Mouse (Mus musculus): ENCODE measurements around the gene Max.

Max gene

GRCm38 (mm10) chr12:76954698-76955423, 7.1 kb downstream of the Max start:
- DNase-seq: peak; percentile 94 to 95

- DNase-seq: no peak
Observed at GRCm38 (mm10) chr12:76953750-76954363, 8.1 kb downstream of the Max start.

- DNase-seq: no peak
Observed at GRCm38 (mm10) chr12:76950330-76950729, 11.7 kb downstream of the Max start.

GRCm38 (mm10) chr12:76948781-76949180, 13.2 kb downstream of the Max start:
- DNase-seq: no peak

GRCm38 (mm10) chr12:76948185-76948584, 13.8 kb downstream of the Max start:
- DNase-seq: no peak

- DNase-seq: no peak
Observed at GRCm38 (mm10) chr12:76947487-76947886, 14.5 kb downstream of the Max start.

- no peak for DNase-seq
Observed at GRCm38 (mm10) chr12:76943466-76943865, 18.5 kb downstream of the Max start.

- DNase-seq: no peak
Observed at GRCm38 (mm10) chr12:76943046-76943445, 19.0 kb downstream of the Max start.

GRCm38 (mm10) chr12:76942476-76942875, 19.5 kb downstream of the Max start:
- no peak for DNase-seq

- DNase-seq: no peak
Observed at GRCm38 (mm10) chr12:76941524-76941923, 20.5 kb downstream of the Max start.

GRCm38 (mm10) chr12:76938013-76938412, 24.0 kb downstream of the Max start:
- no peak for DNase-seq

GRCm38 (mm10) chr12:76936211-76936610, 25.8 kb downstream of the Max start:
- DNase-seq: peak; percentile 62 to 75

GRCm38 (mm10) chr12:76934438-76934837, 27.6 kb downstream of the Max start:
- no peak for DNase-seq

- no peak for DNase-seq
Observed at GRCm38 (mm10) chr12:76932688-76933060, 29.3 kb downstream of the Max start.

GRCm38 (mm10) chr12:76931739-76932687, 30.0 kb downstream of the Max start:
- peak; percentile 82 to 90 for DNase-seq

- DNase-seq: no peak
Observed at GRCm38 (mm10) chr12:76930177-76930576, 31.8 kb downstream of the Max start.

- peak in 1 of 2 experiments; percentile 32 for DNase-seq
Observed at GRCm38 (mm10) chr12:76927539-76927938, 34.5 kb downstream of the Max start.

- no peak for DNase-seq
Observed at GRCm38 (mm10) chr12:76927012-76927411, 35.0 kb downstream of the Max start.

GRCm38 (mm10) chr12:76926338-76926945, 35.6 kb downstream of the Max start:
- peak; percentile 33 to 38 for DNase-seq

GRCm38 (mm10) chr12:76924904-76925604, 36.9 kb downstream of the Max start:
- DNase-seq: peak; percentile 76 to 81

GRCm38 (mm10) chr12:76923118-76923517, 38.9 kb downstream of the Max start:
- DNase-seq: no peak

- no peak for DNase-seq
Observed at GRCm38 (mm10) chr12:76920990-76921389, 41.0 kb downstream of the Max start.

All from cerebellum, postnatal 10 days (tissue).